Mouse (Mus musculus) liver, embryonic 15.5 days (tissue): Measurements from ENCODE around the gene Cep128. TPM values are rescaled to one million over a fixed set of nuclear protein-coding genes. Genes with fewer than 3 reads are reported as not detected.
"Not testable (repeated sequence)": the region's sequence is repeated elsewhere in the genome, so short reads cannot be mapped to it uniquely, and the experiment has no call there.

ENCODE experiments used
- ATAC-seq: fragments of 200-750 bp; cut with Nextera tagmentation; 2 replicates; pipeline ENCODE4 v1.8.0; 2017; ENCODE audit warnings: moderate number of reproducible peaks, mild to moderate bottlenecking, moderate library complexity; ENCODE audit not compliant: insufficient read depth
- H3K27ac ChIP-seq: fragments of 300-500 bp; sonication (generic); replicated peaks from 2 replicates; pipeline ENCODE4 v1.5.1; 2015; ENCODE audit warnings: mild to moderate bottlenecking, inconsistent platforms
- H3K27me3 ChIP-seq: fragments of 300-500 bp; sonication (generic); 2 replicates; pipeline ENCODE4 v1.6.1; 2015; ENCODE audit warnings: mild to moderate bottlenecking, inconsistent platforms
- H3K36me3 ChIP-seq: fragments of 300-500 bp; sonication (generic); replicated peaks from 2 replicates; pipeline ENCODE4 v1.6.1; 2015; ENCODE audit warnings: moderate library complexity, mild to moderate bottlenecking, inconsistent platforms
- H3K4me1 ChIP-seq: fragments of 300-500 bp; sonication (generic); replicated peaks from 2 replicates; pipeline ENCODE4 v1.6.1; 2015; ENCODE audit warnings: inconsistent platforms
- H3K4me2 ChIP-seq: fragments of 300-500 bp; sonication (generic); 2 replicates; pipeline ENCODE4 v1.6.1; 2015; ENCODE audit warnings: moderate library complexity, mild to moderate bottlenecking, inconsistent platforms
- H3K4me3 ChIP-seq: fragments of 300-500 bp; sonication (generic); replicated peaks from 2 replicates; pipeline ENCODE4 v1.5.1; 2015; ENCODE audit warnings: mild to moderate bottlenecking, inconsistent platforms
- H3K9ac ChIP-seq: fragments of 300-500 bp; sonication (generic); 2 replicates; pipeline ENCODE4 v1.6.1; 2015; ENCODE audit warnings: moderate library complexity, mild to moderate bottlenecking, inconsistent platforms
- H3K9me3 ChIP-seq: fragments of 300-500 bp; sonication (generic); replicated peaks from 2 replicates; pipeline ENCODE4 v1.6.1; 2016; ENCODE audit warnings: inconsistent platforms
- WGBS: fragments of 180-500 bp; shearing (Covaris S2); methylation state at CpG from one replicate; pipeline ENCODE4 v1.1.7; 2015; ENCODE audit warnings: mixed read lengths; ENCODE audit not compliant: insufficient replicate concordance; 5-methylcytosine and 5-hydroxymethylcytosine counted together
- polyA plus RNA-seq: library from polyadenylated mRNA; unstranded; fragments of >200 nt; fragmentation: Nextera tagmentation; extraction: Ambion mirVana; gene quantifications from 2 replicates; pipeline ENCODE4 v1.2.1, GENCODE M21; 2015

Cep128 gene
- polyA plus RNA-seq, 1 experiment from 2014 or later: 8.6 TPM

GRCm38 (mm10) chr12:91008736-91009135 lies 375.5 kb downstream of the Cep128 start:
- no peak for ATAC-seq
- no peak overlapping the region for H3K4me2 ChIP-seq
- H3K4me1 ChIP-seq: no peaks in the 10 kb centered on the region
- H3K36me3 ChIP-seq: no peaks in the 10 kb centered on the region
- WGBS: 52% methylated on average over 5 of the region's 5 CpGs
- no peak overlapping the region for H3K27ac ChIP-seq
- H3K27me3 ChIP-seq: no peaks in the 10 kb centered on the region
- H3K9me3 ChIP-seq: no peaks in the 10 kb centered on the region
- no peak overlapping the region for H3K4me3 ChIP-seq
- no peak overlapping the region for H3K9ac ChIP-seq

- Histone ChIP-seq H3K4me1 (no peaks in the 10 kb centered on the region), H3K4me2 (no peak overlapping the region)
Measured at GRCm38 (mm10) chr12:91008170-91008569, 376.0 kb downstream of the Cep128 start.

GRCm38 (mm10) chr12:90997539-90997938 lies 386.7 kb downstream of the Cep128 start:
- H3K36me3 ChIP-seq: no peaks in the 10 kb centered on the region
- no peak overlapping the region for H3K9ac ChIP-seq
- no peak overlapping the region for H3K4me2 ChIP-seq
- no peaks in the 10 kb centered on the region for H3K4me1 ChIP-seq
- no peaks in the 10 kb centered on the region for H3K27me3 ChIP-seq
- WGBS: 85% methylated on average over 4 of the region's 4 CpGs
- H3K27ac ChIP-seq: no peak overlapping the region
- no peaks in the 10 kb centered on the region for H3K9me3 ChIP-seq
- ATAC-seq: no peak
- no peak overlapping the region for H3K4me3 ChIP-seq

More at GRCm38 (mm10) chr12:91008170-91008569, 376.0 kb downstream of the Cep128 start:
- Histone ChIP-seq H3K27me3 (no peaks in the 10 kb centered on the region), H3K9ac (no peak overlapping the region), H3K4me3 (no peak overlapping the region), H3K36me3 (no peaks in the 10 kb centered on the region), H3K9me3 (no peaks in the 10 kb centered on the region), H3K27ac (no peak overlapping the region)
- no peak for ATAC-seq
- 28% methylated on average over 3 of the region's 3 CpGs for WGBS

GRCm38 (mm10) chr12:90993331-90993730 lies 390.9 kb downstream of the Cep128 start:
- WGBS: 69% methylated on average over 2 of the region's 2 CpGs
- H3K4me2 ChIP-seq: no peak overlapping the region
- H3K27ac ChIP-seq: no peak overlapping the region
- no peaks in the 10 kb centered on the region for H3K9me3 ChIP-seq
- H3K36me3 ChIP-seq: no peaks in the 10 kb centered on the region
- no peak overlapping the region for H3K9ac ChIP-seq
- H3K27me3 ChIP-seq: no peaks in the 10 kb centered on the region
- no peak overlapping the region for H3K4me3 ChIP-seq
- no peaks in the 10 kb centered on the region for H3K4me1 ChIP-seq
- no peak for ATAC-seq

GRCm38 (mm10) chr12:90987782-90988181 lies 396.4 kb downstream of the Cep128 start:
- no peak for ATAC-seq
- 79% methylated on average over 2 of the region's 2 CpGs for WGBS
- H3K27ac ChIP-seq: no peak overlapping the region
- no peaks in the 10 kb centered on the region for H3K36me3 ChIP-seq
- no peaks in the 10 kb centered on the region for H3K27me3 ChIP-seq
- H3K9me3 ChIP-seq: no peaks in the 10 kb centered on the region
- H3K9ac ChIP-seq: no peak overlapping the region
- H3K4me2 ChIP-seq: no peak overlapping the region
- no peaks in the 10 kb centered on the region for H3K4me1 ChIP-seq
- no peak overlapping the region for H3K4me3 ChIP-seq

GRCm38 (mm10) chr12:90987259-90987658 lies 396.9 kb downstream of the Cep128 start:
- WGBS: 75% methylated on average over 6 of the region's 6 CpGs
- no peak for ATAC-seq
- H3K4me1 ChIP-seq: no peaks in the 10 kb centered on the region

GRCm38 (mm10) chr12:90982018-90982417 lies 402.2 kb downstream of the Cep128 start:
- H3K4me1 ChIP-seq: no peaks in the 10 kb centered on the region
- no peak overlapping the region for H3K9ac ChIP-seq
- H3K36me3 ChIP-seq: no peaks in the 10 kb centered on the region
- H3K27ac ChIP-seq: no peak overlapping the region
- ATAC-seq: no peak
- WGBS: 56% methylated on average over 4 of the region's 4 CpGs
- no peak overlapping the region for H3K4me3 ChIP-seq
- no peaks in the 10 kb centered on the region for H3K9me3 ChIP-seq
- no peak overlapping the region for H3K4me2 ChIP-seq
- no peaks in the 10 kb centered on the region for H3K27me3 ChIP-seq

More at GRCm38 (mm10) chr12:90987259-90987658, 396.9 kb downstream of the Cep128 start:
- Histone ChIP-seq H3K27me3 (no peaks in the 10 kb centered on the region), H3K36me3 (no peaks in the 10 kb centered on the region), H3K4me3 (no peak overlapping the region), H3K27ac (no peak overlapping the region), H3K9me3 (no peaks in the 10 kb centered on the region), H3K9ac (no peak overlapping the region), H3K4me2 (no peak overlapping the region)

GRCm38 (mm10) chr12:90976406-90976805 lies 407.8 kb downstream of the Cep128 start:
- not testable (repeated sequence) for H3K9me3 ChIP-seq, H3K27ac ChIP-seq, H3K4me1 ChIP-seq, H3K4me3 ChIP-seq, H3K9ac ChIP-seq, ATAC-seq, H3K36me3 ChIP-seq, H3K27me3 ChIP-seq, H3K4me2 ChIP-seq
- 76% methylated on average over 9 of the region's 9 CpGs for WGBS

- WGBS: 23% methylated on average over 2 of the region's 2 CpGs
- Histone ChIP-seq H3K4me3 (no peak overlapping the region), H3K27me3 (no peaks in the 10 kb centered on the region), H3K36me3 (no peaks in the 10 kb centered on the region), H3K9ac (no peak overlapping the region), H3K4me2 (no peak overlapping the region), H3K9me3 (no peaks in the 10 kb centered on the region), H3K27ac (no peak overlapping the region), H3K4me1 (no peaks in the 10 kb centered on the region)
- ATAC-seq: no peak
Measured at GRCm38 (mm10) chr12:90975429-90975828, 408.8 kb downstream of the Cep128 start.

GRCm38 (mm10) chr12:90971156-90971555 lies 413.1 kb downstream of the Cep128 start:
- WGBS: 67% methylated on average over 3 of the region's 3 CpGs
- ATAC-seq: no peak
- Histone ChIP-seq H3K4me1 (no peaks in the 10 kb centered on the region), H3K9me3 (no peaks in the 10 kb centered on the region), H3K27ac (no peak overlapping the region), H3K9ac (no peak overlapping the region), H3K4me3 (no peak overlapping the region), H3K36me3 (no peaks in the 10 kb centered on the region), H3K4me2 (no peak overlapping the region), H3K27me3 (no peaks in the 10 kb centered on the region)

GRCm38 (mm10) chr12:90961386-90962017 lies 422.7 kb downstream of the Cep128 start:
- 55% methylated on average over 5 of the region's 5 CpGs for WGBS
- Histone ChIP-seq H3K9ac (no peak overlapping the region), H3K36me3 (no peaks in the 10 kb centered on the region), H3K27me3 (no peaks in the 10 kb centered on the region), H3K9me3 (no peaks in the 10 kb centered on the region), H3K4me3 (no peak overlapping the region), H3K4me1 (no peaks in the 10 kb centered on the region), H3K27ac (no peak overlapping the region), H3K4me2 (no peak overlapping the region)
- no peak for ATAC-seq
